Mouse (Mus musculus): ENCODE results near the gene Mical3. TPM values are rescaled to one million over a fixed set of nuclear protein-coding genes. Genes with fewer than 3 reads are reported as not detected.
A peak's percentile ranks its signal among the peaks of the same experiment; 100 is the strongest.

Gene Mical3
- polyA plus RNA-seq, 1 experiment, result 10.3 TPM

DNA sequence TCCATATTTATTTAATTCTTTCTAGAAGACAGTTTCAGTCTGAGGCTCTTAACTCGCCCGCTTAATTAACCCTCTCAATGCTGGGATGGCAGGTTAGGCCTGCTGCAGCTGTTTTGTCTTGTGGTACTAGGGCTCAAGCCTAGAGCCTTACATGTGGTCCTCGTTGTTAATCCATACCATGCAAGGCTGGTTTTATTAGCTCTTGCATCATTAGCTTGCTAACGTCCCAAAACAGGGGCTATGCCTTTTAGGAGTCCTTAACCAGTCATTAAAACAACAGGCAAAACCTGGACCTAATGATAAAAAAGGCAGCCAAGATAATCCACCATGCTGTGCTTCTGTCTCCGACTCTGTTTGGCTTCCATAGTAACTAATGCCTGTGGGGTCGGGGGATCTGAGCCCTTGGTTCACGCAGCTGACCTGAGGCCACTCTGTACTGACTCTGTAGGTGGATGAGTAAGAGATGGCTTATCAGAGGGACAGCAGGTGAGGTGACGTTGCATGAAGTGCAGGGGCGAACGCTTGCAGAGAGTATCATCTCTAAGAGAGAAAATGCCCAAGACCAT is 104.7 kb downstream of the Mical3 start:
- H3K79me2 ChIP-seq (ENCODE audit: control insufficient read depth, insufficient read depth), result no peaks in the 10 kb centered on the region
- H3K79me3 ChIP-seq (ENCODE audit: low read depth), result no peaks in the 10 kb centered on the region
- no peak for TF ChIP-seq CEBPB (IDR thresholded peaks at IDR 0.05; ENCODE audit: low read depth)
- TF ChIP-seq CTCF (IDR thresholded peaks at IDR 0.05; ENCODE audit: control insufficient read depth, insufficient read depth, insufficient read length), result no peak
- TF ChIP-seq MYOG (IDR thresholded peaks at IDR 0.05; ENCODE audit: control insufficient read depth, extremely low read depth, insufficient read length), result no peak
- TF ChIP-seq USF1 (IDR thresholded peaks at IDR 0.05; ENCODE audit: low read depth), result no peak
- no peak for TF ChIP-seq FOSL1 (IDR thresholded peaks at IDR 0.05; ENCODE audit: insufficient read depth, low read length, poor library complexity, severe bottlenecking)
- TF ChIP-seq MYOD1 (IDR thresholded peaks at IDR 0.05; ENCODE audit: control insufficient read depth, insufficient read length, low read depth), result no peak
- no peak for TF ChIP-seq MAX (IDR thresholded peaks at IDR 0.05)
- H3K4me3 ChIP-seq (ENCODE audit: insufficient read depth, poor library complexity, severe bottlenecking), result no peak overlapping the region
- no peaks in the 10 kb centered on the region for H3K27me3 ChIP-seq (ENCODE audit: control insufficient read depth, insufficient read depth, insufficient read length)
- no peak overlapping the region for H3ac ChIP-seq (ENCODE audit: control insufficient read depth, insufficient read length, low read depth)
- H3K36me3 ChIP-seq (ENCODE audit: control insufficient read depth, insufficient read depth), result peaks cover 13% of the 10 kb centered on the region

DNA sequence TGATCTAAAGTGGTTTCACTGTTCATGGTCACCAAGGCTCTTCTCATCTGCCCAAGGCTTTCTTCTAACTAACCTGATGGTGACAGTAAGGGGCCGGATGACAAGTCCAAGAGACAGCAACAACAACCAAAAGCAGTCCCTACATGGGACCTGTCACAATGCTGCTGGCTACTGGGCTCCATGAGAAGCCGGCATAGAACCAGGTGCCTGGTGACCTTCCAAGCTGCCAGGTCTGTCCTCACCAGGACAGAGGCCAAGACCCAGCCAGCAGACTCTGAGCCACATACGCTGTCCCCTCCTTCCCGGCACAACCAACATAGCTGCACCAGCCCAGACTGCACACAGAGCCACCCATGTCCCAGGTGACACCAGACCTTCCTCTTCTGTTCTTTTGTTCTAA is 112.7 kb downstream of the Mical3 start:
- Histone ChIP-seq H3K4me3 (ENCODE audit: insufficient read depth, poor library complexity, severe bottlenecking) (no peak overlapping the region), H3ac (ENCODE audit: control insufficient read depth, insufficient read length, low read depth) (no peak overlapping the region), H3K79me2 (ENCODE audit: control insufficient read depth, insufficient read depth) (no peaks in the 10 kb centered on the region), H3K36me3 (ENCODE audit: control insufficient read depth, insufficient read depth) (peaks cover 17% of the 10 kb centered on the region), H3K79me3 (ENCODE audit: low read depth) (no peaks in the 10 kb centered on the region), H3K27me3 (ENCODE audit: control insufficient read depth, insufficient read depth, insufficient read length) (no peaks in the 10 kb centered on the region)
- no peak for TF ChIP-seq USF1 (IDR thresholded peaks at IDR 0.05; ENCODE audit: low read depth)
- TF ChIP-seq MYOG (IDR thresholded peaks at IDR 0.05; ENCODE audit: control insufficient read depth, extremely low read depth, insufficient read length), result no peak
- no peak for TF ChIP-seq FOSL1 (IDR thresholded peaks at IDR 0.05; ENCODE audit: insufficient read depth, low read length, poor library complexity, severe bottlenecking)
- TF ChIP-seq MAX (IDR thresholded peaks at IDR 0.05), result no peak
- TF ChIP-seq CTCF (IDR thresholded peaks at IDR 0.05; ENCODE audit: control insufficient read depth, insufficient read depth, insufficient read length), result no peak
- TF ChIP-seq MYOD1 (IDR thresholded peaks at IDR 0.05; ENCODE audit: control insufficient read depth, insufficient read length, low read depth), result no peak
- TF ChIP-seq CEBPB (IDR thresholded peaks at IDR 0.05; ENCODE audit: low read depth), result no peak

DNA sequence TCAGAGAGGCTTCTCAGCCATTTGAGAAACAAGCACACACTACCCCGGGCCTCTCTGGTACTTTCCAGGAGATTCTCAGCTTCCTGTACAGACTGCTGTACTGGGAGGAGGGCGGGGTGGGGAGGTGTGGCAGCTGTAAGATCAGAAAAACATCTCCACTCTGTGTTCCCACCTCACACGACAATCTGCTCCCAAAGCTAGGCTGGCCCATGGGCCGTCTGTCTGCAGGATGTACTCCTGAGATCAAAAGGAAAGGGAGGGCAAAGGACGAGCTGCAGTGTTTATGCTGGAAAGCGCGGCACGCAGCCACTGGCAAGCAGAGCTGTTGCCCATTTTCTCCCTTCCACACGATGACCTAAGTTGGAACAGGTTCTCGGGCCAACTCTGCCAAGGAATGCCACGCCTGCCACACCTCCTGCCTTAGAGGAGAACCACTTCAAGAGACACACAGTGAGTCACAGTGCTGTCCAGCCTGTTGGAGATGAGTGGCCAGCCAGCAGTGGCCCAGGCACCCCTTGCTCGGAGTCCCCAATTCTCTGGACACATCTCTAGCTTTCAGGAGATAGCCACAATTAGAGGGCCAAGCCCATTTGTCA is 113.3 kb downstream of the Mical3 start:
- Histone ChIP-seq H3K36me3 (ENCODE audit: control insufficient read depth, insufficient read depth) (peaks cover 17% of the 10 kb centered on the region), H3K79me3 (ENCODE audit: low read depth) (no peaks in the 10 kb centered on the region), H3K27me3 (ENCODE audit: control insufficient read depth, insufficient read depth, insufficient read length) (no peaks in the 10 kb centered on the region), H3ac (ENCODE audit: control insufficient read depth, insufficient read length, low read depth) (no peak overlapping the region), H3K79me2 (ENCODE audit: control insufficient read depth, insufficient read depth) (no peaks in the 10 kb centered on the region), H3K4me3 (ENCODE audit: insufficient read depth, poor library complexity, severe bottlenecking) (no peak overlapping the region)
- TF ChIP-seq CEBPB (IDR thresholded peaks at IDR 0.05; ENCODE audit: low read depth), result no peak
- peak; percentile 20 for TF ChIP-seq MAX (IDR thresholded peaks at IDR 0.05)

- Histone ChIP-seq H3K36me3 (ENCODE audit: control insufficient read depth, insufficient read depth) (peaks cover 11% of the 10 kb centered on the region), H3K79me2 (ENCODE audit: control insufficient read depth, insufficient read depth) (no peaks in the 10 kb centered on the region), H3K79me3 (ENCODE audit: low read depth) (no peaks in the 10 kb centered on the region), H3K27me3 (ENCODE audit: control insufficient read depth, insufficient read depth, insufficient read length) (no peaks in the 10 kb centered on the region), H3ac (ENCODE audit: control insufficient read depth, insufficient read length, low read depth) (no peak overlapping the region), H3K4me3 (ENCODE audit: insufficient read depth, poor library complexity, severe bottlenecking) (no peak overlapping the region)
- no peak for TF ChIP-seq MYOD1 (IDR thresholded peaks at IDR 0.05; ENCODE audit: control insufficient read depth, insufficient read length, low read depth)
- no peak for TF ChIP-seq MYOG (IDR thresholded peaks at IDR 0.05; ENCODE audit: control insufficient read depth, extremely low read depth, insufficient read length)
- TF ChIP-seq CTCF (IDR thresholded peaks at IDR 0.05; ENCODE audit: control insufficient read depth, insufficient read depth, insufficient read length), result no peak
- TF ChIP-seq MAX (IDR thresholded peaks at IDR 0.05), result no peak
- TF ChIP-seq USF1 (IDR thresholded peaks at IDR 0.05; ENCODE audit: low read depth), result no peak
- TF ChIP-seq CEBPB (IDR thresholded peaks at IDR 0.05; ENCODE audit: low read depth), result no peak
- TF ChIP-seq FOSL1 (IDR thresholded peaks at IDR 0.05; ENCODE audit: insufficient read depth, low read length, poor library complexity, severe bottlenecking), result no peak
Measured at GRCm38 (mm10) chr6:121016097-121016496, 114.7 kb downstream of the Mical3 start.

GRCm38 (mm10) chr6:121014339-121014738 is 116.5 kb downstream of the Mical3 start:
- H3K79me2 ChIP-seq (ENCODE audit: control insufficient read depth, insufficient read depth), result no peaks in the 10 kb centered on the region
- no peak overlapping the region for H3K4me3 ChIP-seq (ENCODE audit: insufficient read depth, poor library complexity, severe bottlenecking)
- H3K27me3 ChIP-seq (ENCODE audit: control insufficient read depth, insufficient read depth, insufficient read length), result no peaks in the 10 kb centered on the region
- no peak for TF ChIP-seq USF1 (IDR thresholded peaks at IDR 0.05; ENCODE audit: low read depth)
- no peak for TF ChIP-seq CEBPB (IDR thresholded peaks at IDR 0.05; ENCODE audit: low read depth)
- no peak for TF ChIP-seq MYOG (IDR thresholded peaks at IDR 0.05; ENCODE audit: control insufficient read depth, extremely low read depth, insufficient read length)
- TF ChIP-seq CTCF (IDR thresholded peaks at IDR 0.05; ENCODE audit: control insufficient read depth, insufficient read depth, insufficient read length), result no peak
- TF ChIP-seq MYOD1 (IDR thresholded peaks at IDR 0.05; ENCODE audit: control insufficient read depth, insufficient read length, low read depth), result no peak
- no peak for TF ChIP-seq MAX (IDR thresholded peaks at IDR 0.05)
- TF ChIP-seq FOSL1 (IDR thresholded peaks at IDR 0.05; ENCODE audit: insufficient read depth, low read length, poor library complexity, severe bottlenecking), result no peak
- H3ac ChIP-seq (ENCODE audit: control insufficient read depth, insufficient read length, low read depth), result no peak overlapping the region
- H3K36me3 ChIP-seq (ENCODE audit: control insufficient read depth, insufficient read depth), result peaks cover 6% of the 10 kb centered on the region
- H3K79me3 ChIP-seq (ENCODE audit: low read depth), result no peaks in the 10 kb centered on the region

- TF ChIP-seq MYOD1 (IDR thresholded peaks at IDR 0.05; ENCODE audit: control insufficient read depth, insufficient read length, low read depth) (no peak), USF1 (IDR thresholded peaks at IDR 0.05; ENCODE audit: low read depth) (no peak), CTCF (IDR thresholded peaks at IDR 0.05; ENCODE audit: control insufficient read depth, insufficient read depth, insufficient read length) (peak; percentile 38)
- Histone ChIP-seq H3K79me3 (ENCODE audit: low read depth) (no peaks in the 10 kb centered on the region), H3K79me2 (ENCODE audit: control insufficient read depth, insufficient read depth) (no peaks in the 10 kb centered on the region), H3ac (ENCODE audit: control insufficient read depth, insufficient read length, low read depth) (no peak overlapping the region), H3K4me3 (ENCODE audit: insufficient read depth, poor library complexity, severe bottlenecking) (no peak overlapping the region), H3K36me3 (ENCODE audit: control insufficient read depth, insufficient read depth) (peaks cover 6% of the 10 kb centered on the region), H3K27me3 (ENCODE audit: control insufficient read depth, insufficient read depth, insufficient read length) (no peaks in the 10 kb centered on the region)
Measured at GRCm38 (mm10) chr6:121013750-121014149, 117.0 kb downstream of the Mical3 start.

Data from C2C12 (cell line).